Mouse (Mus musculus): Measurements from ENCODE around the gene Hcst. TPM values are rescaled to one million over a fixed set of nuclear protein-coding genes. Genes with fewer than 3 reads are reported as not detected.

Gene Hcst
- polyA plus RNA-seq, 1 experiment: not detected

DNA sequence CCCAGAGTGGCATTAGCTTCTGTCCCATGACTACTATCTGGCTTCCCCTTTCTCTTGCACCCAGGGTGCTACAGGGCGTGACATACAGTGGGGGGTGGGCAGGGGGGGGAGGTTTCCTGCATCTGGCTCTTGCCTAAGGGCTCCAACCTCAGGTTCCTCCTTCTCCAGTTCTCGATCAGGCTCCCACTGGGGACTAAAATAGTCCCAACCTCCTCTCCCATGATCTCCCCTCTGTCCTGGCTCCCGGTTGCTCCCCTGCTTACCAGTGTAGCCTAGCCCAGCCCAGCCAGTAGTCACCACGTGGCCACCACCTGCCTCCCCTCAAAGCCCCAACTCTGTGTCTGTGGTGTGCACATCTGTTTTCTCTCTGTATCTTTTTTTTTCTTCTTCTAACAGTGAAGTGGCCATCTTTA is 6.9 kb downstream of the Hcst start:
- TF ChIP-seq GATA1 (IDR thresholded peaks at IDR 0.05; ENCODE audit: low read length): no peak

DNA sequence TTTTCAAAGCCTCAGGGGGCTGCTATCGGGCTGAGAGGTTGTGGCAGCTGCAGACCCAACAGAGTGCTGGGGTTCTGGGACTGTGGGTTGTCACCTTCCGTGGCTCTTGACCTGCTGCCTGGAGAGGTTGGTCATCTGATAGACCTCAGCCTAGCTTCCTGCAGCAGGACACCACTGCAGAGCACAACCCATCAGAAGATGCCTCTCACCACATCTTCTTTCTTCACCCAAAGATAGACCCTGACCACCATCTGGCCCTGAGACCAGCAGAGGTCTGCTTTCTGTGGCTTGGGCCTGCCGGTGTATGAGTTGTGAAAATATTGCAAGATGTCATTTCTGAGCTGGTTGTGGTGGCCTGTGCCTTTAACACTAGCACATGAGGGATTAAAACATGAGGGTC is 8.6 kb downstream of the Hcst start:
- TF ChIP-seq GATA1 (IDR thresholded peaks at IDR 0.05; ENCODE audit: low read length): no peak

DNA sequence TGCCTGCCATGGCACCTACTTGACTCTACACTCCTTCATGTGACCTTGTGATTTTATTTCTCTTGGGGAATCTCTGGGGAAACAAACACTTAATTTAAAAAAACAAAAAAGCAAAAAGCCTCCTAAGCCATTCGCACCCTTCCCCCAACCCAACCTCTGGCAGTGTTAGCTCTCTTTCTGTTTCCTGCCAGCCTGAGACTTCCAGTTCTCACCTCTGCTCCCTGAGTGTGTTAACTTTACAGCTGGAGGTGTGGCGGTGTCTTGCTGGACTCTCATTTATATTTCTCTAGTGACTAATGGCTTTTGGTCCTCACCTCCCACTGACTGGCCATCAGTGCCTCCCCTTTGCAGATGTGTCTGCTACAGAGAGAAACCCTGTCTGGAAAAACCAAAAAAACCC is 9.9 kb downstream of the Hcst start:
- TF ChIP-seq GATA1 (IDR thresholded peaks at IDR 0.05; ENCODE audit: low read length): no peak

DNA sequence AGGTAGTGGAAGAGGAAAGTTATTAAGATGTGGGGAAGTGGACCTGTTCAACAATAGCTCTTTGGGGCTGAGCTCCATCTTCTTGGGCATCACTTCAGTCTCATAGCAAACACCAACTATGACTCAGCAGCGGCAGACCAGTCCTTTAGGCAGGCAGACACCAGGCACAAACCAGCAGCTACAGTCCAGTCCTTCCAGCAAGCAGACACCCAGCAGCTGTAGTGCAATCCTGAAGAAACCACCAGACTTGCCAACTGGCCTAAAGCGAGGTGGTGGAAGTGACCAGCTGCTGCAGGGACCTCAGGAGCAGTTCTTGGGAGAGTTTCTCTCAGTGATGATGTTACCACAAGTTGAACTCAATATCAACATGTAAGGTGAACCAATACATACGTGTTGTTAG is 11.0 kb downstream of the Hcst start:
- no peak for TF ChIP-seq GATA1 (IDR thresholded peaks at IDR 0.05; ENCODE audit: low read length)

DNA sequence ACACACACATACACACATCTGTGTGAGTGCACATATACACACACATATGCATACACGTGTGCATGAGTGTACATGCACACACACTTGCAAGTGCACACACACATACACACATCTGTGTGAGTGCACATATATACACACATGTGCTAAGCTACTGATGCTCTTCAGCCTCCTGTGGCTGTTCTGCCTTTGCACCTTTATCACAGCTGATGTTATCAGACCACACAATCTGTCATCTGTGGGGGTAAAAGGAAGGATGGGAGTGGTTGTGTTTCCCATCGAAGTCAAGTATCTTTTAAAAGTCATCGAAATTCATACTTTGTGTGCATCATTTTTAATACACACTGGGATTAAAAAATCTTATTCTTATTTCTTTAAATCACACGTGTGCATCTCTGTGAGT is 17.3 kb downstream of the Hcst start:
- no peak for TF ChIP-seq GATA1 (IDR thresholded peaks at IDR 0.05; ENCODE audit: low read length)

DNA sequence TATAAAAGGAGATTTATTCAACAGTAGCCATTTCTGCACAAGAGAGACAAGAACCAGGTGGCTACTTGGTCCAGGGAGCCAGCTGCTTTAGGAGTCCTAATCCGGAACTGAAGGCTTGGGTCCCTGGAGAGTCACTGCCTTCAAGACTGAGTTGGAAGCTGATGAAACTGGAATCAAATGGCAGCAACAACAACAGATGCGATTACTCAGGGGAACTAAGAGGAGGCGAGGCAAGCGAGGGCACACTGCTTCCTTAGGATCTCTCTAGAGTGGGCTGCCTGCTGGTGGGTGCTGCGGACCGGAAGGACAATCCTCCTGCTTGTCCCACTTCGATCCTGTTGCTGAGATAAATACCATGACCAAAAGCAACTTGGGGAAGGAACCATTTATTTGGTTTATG is 20.0 kb downstream of the Hcst start:
- TF ChIP-seq GATA1 (IDR thresholded peaks at IDR 0.05; ENCODE audit: low read length): no peak

DNA sequence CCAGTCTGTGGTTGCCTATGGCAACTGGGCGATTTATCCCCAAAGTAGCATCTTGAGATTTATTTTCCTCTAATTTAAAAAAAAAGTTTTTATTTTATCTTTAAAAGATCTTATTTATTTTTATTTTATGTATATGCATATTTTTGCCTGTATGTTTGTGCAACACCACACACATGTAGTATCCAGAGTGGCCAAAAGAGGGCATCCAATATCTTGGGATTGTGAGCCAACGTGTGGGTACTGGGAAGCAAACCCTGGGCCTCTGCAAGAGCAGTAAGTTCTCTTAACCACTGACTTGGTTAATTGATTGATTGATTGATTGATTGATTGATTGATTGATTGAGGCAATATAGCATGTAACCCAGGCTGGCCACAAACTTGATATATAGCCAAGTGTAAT is 24.8 kb downstream of the Hcst start:
- TF ChIP-seq GATA1 (IDR thresholded peaks at IDR 0.05; ENCODE audit: low read length): no peak

DNA sequence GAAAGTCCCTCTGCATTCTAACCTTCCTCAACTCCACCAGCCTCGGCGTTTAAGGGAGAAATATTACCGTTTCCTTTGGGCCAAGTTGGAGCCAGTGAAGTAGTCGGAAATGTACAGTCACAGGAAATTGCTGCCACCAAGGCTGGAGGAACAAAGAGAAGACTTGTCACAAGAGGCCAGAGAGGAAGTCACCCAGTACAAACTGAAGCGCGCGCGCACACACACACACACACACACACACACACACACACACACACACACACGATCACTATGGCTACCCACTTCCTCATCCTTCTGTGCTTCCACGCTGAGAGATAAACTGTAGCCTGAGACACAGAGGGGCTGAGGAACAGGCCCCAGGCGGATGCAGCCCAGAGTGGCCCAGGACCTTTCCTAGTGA is 25.3 kb downstream of the Hcst start:
- TF ChIP-seq GATA1 (IDR thresholded peaks at IDR 0.05; ENCODE audit: low read length): no peak

DNA sequence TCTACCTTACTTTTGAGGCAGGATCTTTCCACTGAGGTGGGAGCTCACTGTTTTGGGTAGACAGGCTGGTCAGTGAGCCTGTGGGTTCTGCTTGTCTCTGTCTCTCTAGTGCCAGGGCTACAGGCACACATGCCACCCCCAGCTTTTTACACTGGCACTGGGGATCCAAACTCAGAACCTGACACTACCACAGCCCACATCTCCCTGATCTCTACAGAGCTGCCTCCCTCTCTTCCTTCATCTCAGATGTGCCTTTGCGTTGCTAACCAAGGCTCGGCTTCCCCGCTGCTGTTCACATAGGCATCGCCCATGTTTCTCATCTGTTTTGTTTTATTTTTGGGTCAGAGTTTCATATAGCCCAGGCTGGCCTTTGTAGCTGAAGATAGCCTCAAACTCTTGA is 26.0 kb downstream of the Hcst start:
- TF ChIP-seq GATA1 (IDR thresholded peaks at IDR 0.05; ENCODE audit: low read length): no peak

DNA sequence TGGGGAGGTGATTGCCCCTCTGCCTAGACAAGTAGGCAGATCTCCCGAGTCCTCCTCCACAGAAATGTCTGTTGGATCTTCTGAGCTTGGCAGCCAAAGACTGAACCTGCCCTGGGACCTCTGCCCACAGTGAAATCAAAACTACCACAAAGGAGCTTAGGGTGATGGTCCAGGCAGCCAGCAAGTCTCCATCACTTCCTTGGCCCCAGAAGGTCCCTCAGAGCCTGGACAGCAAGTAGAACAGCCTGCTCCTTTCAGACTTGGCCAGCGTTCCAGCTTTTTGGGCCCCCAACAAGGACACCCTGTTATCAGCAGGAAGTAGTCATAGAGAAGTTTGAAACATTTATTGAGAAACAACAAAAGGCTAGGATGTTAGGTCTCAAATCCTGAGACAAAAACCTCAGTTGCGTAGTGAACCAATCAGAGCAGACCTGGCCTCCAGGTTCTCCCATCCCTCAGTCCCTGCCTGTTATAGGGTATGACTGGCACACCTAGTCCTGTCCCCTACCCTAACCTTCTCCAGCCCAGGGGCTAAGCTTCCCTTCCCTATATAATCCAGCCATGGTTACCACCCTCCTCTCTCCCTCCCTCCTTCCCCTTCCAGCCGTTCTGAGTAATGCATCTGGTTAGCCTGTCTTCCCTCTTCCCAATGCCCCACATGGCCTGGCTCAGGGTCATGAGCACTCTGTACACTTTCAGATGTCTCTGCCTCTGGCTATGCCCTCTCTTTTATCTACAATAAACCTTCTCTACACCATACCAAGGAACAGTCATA is 26.7 kb downstream of the Hcst start:
- TF ChIP-seq GATA1 (IDR thresholded peaks at IDR 0.05; ENCODE audit: low read length): no peak

DNA sequence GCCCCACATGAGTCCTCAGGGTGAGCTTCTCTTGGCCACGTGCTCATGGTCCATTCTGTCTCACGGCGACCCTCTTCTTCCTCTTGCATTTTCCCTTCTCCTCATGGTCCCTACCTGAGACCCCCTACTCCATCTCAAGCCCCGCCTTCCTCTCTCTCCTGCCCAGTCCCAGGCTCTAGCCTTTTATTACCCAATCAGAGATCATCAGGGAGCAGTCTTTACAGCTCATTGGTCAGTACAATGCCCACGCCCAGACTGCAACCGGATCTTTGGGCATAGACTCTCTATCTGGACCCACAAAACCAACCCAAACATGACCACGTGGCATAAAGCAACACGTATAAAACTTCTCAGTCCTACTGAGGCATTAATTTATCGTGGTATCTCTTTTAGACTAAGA is 35.5 kb downstream of the Hcst start:
- TF ChIP-seq GATA1 (IDR thresholded peaks at IDR 0.05; ENCODE audit: low read length): no peak

DNA sequence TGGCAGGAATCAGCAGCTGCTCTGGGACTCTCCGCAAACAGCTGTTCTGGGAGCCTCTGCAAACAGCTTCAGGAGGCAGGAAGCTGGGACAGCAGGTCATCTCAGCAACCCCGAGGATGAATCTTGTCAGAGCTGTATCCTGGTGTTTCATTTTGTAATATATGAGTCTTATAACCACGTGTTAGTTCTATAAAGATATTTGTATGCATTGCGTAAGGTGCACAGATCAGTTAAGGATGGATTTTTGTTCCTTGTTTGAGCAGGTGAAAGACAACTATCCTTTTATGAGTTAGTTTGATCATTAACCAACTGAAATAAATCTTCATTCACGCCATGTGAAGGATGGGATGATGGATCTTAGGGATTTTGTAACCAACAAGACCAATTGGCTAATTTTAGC is 39.6 kb downstream of the Hcst start:
- no peak for TF ChIP-seq GATA1 (IDR thresholded peaks at IDR 0.05; ENCODE audit: low read length)

DNA sequence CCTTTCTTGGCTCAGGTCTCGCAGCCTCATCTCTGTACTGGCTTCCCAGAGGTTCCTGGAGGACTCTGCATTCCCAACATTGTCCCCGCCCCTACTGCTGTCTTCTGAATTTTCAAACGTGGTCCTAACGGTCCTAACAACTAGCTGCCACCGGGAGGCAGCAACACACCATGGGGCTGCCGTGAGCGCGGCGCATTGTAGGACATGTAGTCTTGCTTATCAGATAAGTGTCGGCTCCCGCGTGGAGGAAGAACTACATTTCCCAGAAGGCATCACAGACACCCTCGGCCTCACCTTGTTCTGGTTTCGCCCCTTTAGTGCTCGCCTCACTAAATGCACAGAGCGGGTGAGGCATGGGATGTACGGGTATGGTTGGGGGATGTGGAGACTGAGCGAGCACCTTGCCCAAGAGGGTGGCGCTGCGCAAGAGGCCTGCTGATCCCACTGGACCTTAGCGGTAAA is 46.1 kb downstream of the Hcst start:
- TF ChIP-seq GATA1 (IDR thresholded peaks at IDR 0.05; ENCODE audit: low read length): peak; percentile 53

Other genes with a start within 250 kb of the Hcst start
- 8.3 and 9.2 TPM in 2 replicates for gene Cox7a1, start 235.7 kb downstream of the Hcst start, polyA plus RNA-seq (2012)
- gene Capns1, start 221.0 kb downstream of the Hcst start, polyA plus RNA-seq (2012): 142 and 154 TPM in 2 replicates
- gene Polr2i, start 187.9 kb downstream of the Hcst start, polyA plus RNA-seq (2012): 126 and 136 TPM in 2 replicates
- 68.1 and 70.9 TPM in 2 replicates for gene Tbcb, start 187.6 kb downstream of the Hcst start, polyA plus RNA-seq (2012)
- gene Ovol3, start 184.1 kb downstream of the Hcst start, polyA plus RNA-seq (2012): 0.15 TPM in 1 of 2 replicates, not detected in the other
- gene Thap8, start 139.8 kb downstream of the Hcst start, polyA plus RNA-seq (2012): 0.12 and 0.26 TPM in 2 replicates
- 40.6 and 75.2 TPM in 2 replicates for gene Wdr62, start 139.4 kb downstream of the Hcst start, polyA plus RNA-seq (2012)
- gene Clip3, start 128.1 kb downstream of the Hcst start, polyA plus RNA-seq (2012): 0.24 TPM in 1 of 2 replicates, not detected in the other
- gene Alkbh6, start 111.1 kb downstream of the Hcst start, polyA plus RNA-seq (2012): 59.9 and 74.5 TPM in 2 replicates
- 7.1 and 8.8 TPM in 2 replicates for gene Syne4, start 105.0 kb downstream of the Hcst start, polyA plus RNA-seq (2012)
- gene E130208F15Rik, start 98.1 kb downstream of the Hcst start, polyA plus RNA-seq (2012): 0.39 and 0.44 TPM in 2 replicates
- 23.4 and 30.5 TPM in 2 replicates for gene Sdhaf1, start 96.0 kb downstream of the Hcst start, polyA plus RNA-seq (2012)
- not detected in 2 replicates for gene Lrfn3, start 57.1 kb downstream of the Hcst start, polyA plus RNA-seq (2012)
- gene Tyrobp, start 6.1 kb downstream of the Hcst start, polyA plus RNA-seq (2012): 0.25 TPM in 1 of 2 replicates, not detected in the other
- 0.12 and 0.16 TPM in 2 replicates for gene Nfkbid, start 1.9 kb upstream of the Hcst start, polyA plus RNA-seq (2012)
- not detected in 2 replicates for gene Aplp1, start 25.7 kb upstream of the Hcst start, polyA plus RNA-seq (2012)
- not detected in 2 replicates for gene Kirrel2, start 37.8 kb upstream of the Hcst start, polyA plus RNA-seq (2012)
- not detected in 2 replicates for gene Nphs1, start 38.5 kb upstream of the Hcst start, polyA plus RNA-seq (2012)
- not detected in 2 replicates for gene Prodh2, start 73.8 kb upstream of the Hcst start, polyA plus RNA-seq (2012)
- 70.2 and 78.5 TPM in 2 replicates for gene Arhgap33, start 115.2 kb upstream of the Hcst start, polyA plus RNA-seq (2012)
- gene Hspb6, start 132.3 kb upstream of the Hcst start, polyA plus RNA-seq (2012): 17.1 and 19.6 TPM in 2 replicates
- 32.5 and 41.8 TPM in 2 replicates for gene Proser3, start 132.4 kb upstream of the Hcst start, polyA plus RNA-seq (2012)
- gene Lin37, start 140.0 kb upstream of the Hcst start, polyA plus RNA-seq (2012): 145 and 158 TPM in 2 replicates
- gene U2af1l4, start 143.4 kb upstream of the Hcst start, polyA plus RNA-seq (2012): 85.2 and 111 TPM in 2 replicates
- gene Gm49396, start 143.5 kb upstream of the Hcst start, polyA plus RNA-seq (2012): 2.4 and 5.3 TPM in 2 replicates
- 49.9 and 57.2 TPM in 2 replicates for gene Psenen, start 143.8 kb upstream of the Hcst start, polyA plus RNA-seq (2012)
- gene Igflr1, start 145.6 kb upstream of the Hcst start, polyA plus RNA-seq (2012): 3.7 and 8.3 TPM in 2 replicates
- gene Kmt2b, start 168.9 kb upstream of the Hcst start, polyA plus RNA-seq (2012): 137 and 147 TPM in 2 replicates
- gene Zbtb32, start 179.1 kb upstream of the Hcst start, polyA plus RNA-seq (2012): 0.31 and 0.49 TPM in 2 replicates
- gene Upk1a, start 193.0 kb upstream of the Hcst start, polyA plus RNA-seq (2012): 1.4 and 2.7 TPM in 2 replicates
- 98.1 and 264 TPM in 2 replicates for gene Cox6b1, start 206.3 kb upstream of the Hcst start, polyA plus RNA-seq (2012)
- not detected in 2 replicates for gene Etv2, start 216.0 kb upstream of the Hcst start, polyA plus RNA-seq (2012)
- gene Rbm42, start 230.5 kb upstream of the Hcst start, polyA plus RNA-seq (2012): 415 and 519 TPM in 2 replicates
- gene Haus5, start 245.1 kb upstream of the Hcst start, polyA plus RNA-seq (2012): 38.7 and 69.6 TPM in 2 replicates

Measured in G1E-ER4 (cell line).